ENCODE assay signal across 15 mouse cellular contexts in the genomic region with DNA sequence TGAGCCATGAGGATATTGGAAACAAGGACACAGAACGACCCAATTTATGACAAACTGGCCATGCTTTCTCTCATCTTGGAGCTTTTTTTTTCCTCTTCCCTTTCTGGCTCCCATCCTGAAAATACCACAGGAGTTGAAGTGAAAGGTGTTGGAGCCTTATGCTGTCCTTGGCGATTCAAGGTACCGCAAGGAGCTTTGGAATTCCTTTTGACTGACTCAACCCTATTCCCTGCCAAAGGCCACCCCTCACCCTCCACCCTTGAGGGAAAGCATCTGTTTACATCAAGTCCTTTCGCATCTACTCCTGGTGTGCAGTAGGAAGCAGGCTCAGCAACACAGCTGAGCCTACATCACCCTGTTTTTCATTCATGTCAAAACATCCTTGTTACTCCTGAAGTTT.
"Had no signal": no experiment of that assay in that cellular context is flagged by ENCODE, and none has a peak within 500 bp of the region (broad histone marks: within the 10 kb centered on the region; RNA-seq: fewer than 3 reads in every experiment).

No protein-coding gene starts in this region.

- H3K4me1 ChIP-seq: limb, embryonic 13.5 days; midbrain, embryonic 10.5 days; neural tube, embryonic 15.5 days had no signal

- H3K27ac ChIP-seq: layer of hippocampus, adult 2 months; limb, embryonic 13.5 days; liver, embryonic 14.5 days; midbrain, embryonic 10.5 days; stomach, postnatal 0 days had no signal

- H3K4me3 ChIP-seq: layer of hippocampus, adult 2 months; limb, embryonic 13.5 days; midbrain, embryonic 10.5 days; myocyte; neural tube, embryonic 15.5 days had no signal

- DNase-seq: kidney, postnatal 10 days; kidney, postnatal 4 days; left cerebral cortex, postnatal 4 days; lung, embryonic 14.5 days; lung, postnatal 4 days; midbrain, embryonic 14.5 days; right cerebral cortex, adult 18-20 months; thymus, postnatal 4 days had no signal

- H3K27me3 ChIP-seq: limb, embryonic 13.5 days; neural tube, embryonic 15.5 days had no signal
